Mouse (Mus musculus): Measurements from ENCODE around the gene Crk.

- TF ChIP-seq CTCF (IDR thresholded peaks at IDR 0.05; ENCODE audit: low read depth, low read length): no peak
- no peak for TF ChIP-seq POLR2A (IDR thresholded peaks at IDR 0.05; ENCODE audit: extremely low read depth, insufficient read depth, low read length)
Observed at GRCm38 (mm10) chr11:75741615-75742014, 62.6 kb downstream of the Crk start.
